Mouse (Mus musculus) cerebellum, adult 2 months (tissue): ENCODE measurements at regions not wholly inside any gene's neighbourhood (a gene's known extent, or its start where the extent isn't known, plus 50 kb on each side); places are given as distances from the start of the nearest gene placed in this dataset.

Experiments used
- CTCF ChIP-seq: fragments of 200-500 bp; IDR thresholded peaks from 2 replicates; pipeline ENCODE4 v1.5.1; 2011; ENCODE audit warnings: low read depth, mild to moderate bottlenecking, control low read depth, low read length, moderate library complexity, borderline replicate concordance; ENCODE audit not compliant: insufficient read depth
- POLR2A ChIP-seq: fragments of 200-500 bp; IDR thresholded peaks from 2 replicates; pipeline ENCODE4 v1.6.1; 2011; ENCODE audit warnings: low read length, control low read depth, borderline replicate concordance; ENCODE audit not compliant: insufficient read depth

DNA sequence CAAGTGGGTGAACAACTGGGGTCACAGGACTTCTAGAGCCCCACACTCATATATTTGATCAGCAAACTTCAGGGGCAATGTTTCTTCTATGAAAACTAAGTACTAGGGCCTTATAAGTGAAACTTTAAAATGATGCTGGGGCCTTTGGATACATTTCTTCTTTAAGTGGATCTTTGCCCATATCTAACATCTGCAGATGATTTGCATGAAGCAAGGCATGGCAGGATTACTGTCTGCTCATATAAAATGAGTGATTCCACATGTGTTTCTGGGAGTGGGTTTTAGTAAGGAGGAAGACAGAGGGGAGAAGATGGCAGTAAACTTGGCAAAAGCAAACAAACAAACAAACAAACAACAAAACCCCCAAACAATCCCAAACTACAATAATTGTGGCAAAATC is 405.0 kb downstream of the Gm21750 start:
- TF ChIP-seq CTCF (no peak), POLR2A (no peak)
